Mouse (Mus musculus) small intestine, adult 2 months (tissue): ENCODE measurements around the gene Pacsin1. TPM values are rescaled to one million over a fixed set of nuclear protein-coding genes. Genes with fewer than 3 reads are reported as not detected.

Experiments used
- H3K27ac ChIP-seq: fragments of 200-500 bp; 2 replicates; pipeline ENCODE4 v1.5.1; 2012; ENCODE audit warnings: low read depth, low read length, control low read depth, inconsistent platforms; ENCODE audit not compliant: insufficient read depth
- H3K27me3 ChIP-seq: fragments of 200-500 bp; 2 replicates; pipeline ENCODE4 v1.6.1; 2012; ENCODE audit warnings: mild to moderate bottlenecking, moderate library complexity, low read length, inconsistent platforms; ENCODE audit not compliant: control insufficient read depth, insufficient read depth
- H3K36me3 ChIP-seq: fragments of 200-500 bp; 2 replicates; pipeline ENCODE4 v1.6.1; 2012; ENCODE audit warnings: mild to moderate bottlenecking, low read length, control low read depth, inconsistent platforms; ENCODE audit not compliant: control insufficient read depth, insufficient read depth
- H3K4me1 ChIP-seq: fragments of 200-500 bp; 2 replicates; pipeline ENCODE4 v1.6.1; 2012; ENCODE audit warnings: low read length, inconsistent platforms, mixed read lengths; ENCODE audit not compliant: control insufficient read depth, insufficient read depth, insufficient read length
- H3K4me3 ChIP-seq: fragments of 200-500 bp; 2 replicates; pipeline ENCODE4 v1.5.1; 2012; ENCODE audit warnings: low read depth, mild to moderate bottlenecking, control low read depth, inconsistent platforms, low read length, moderate library complexity
- CTCF ChIP-seq: fragments of 200-500 bp; IDR thresholded peaks from 2 replicates; pipeline ENCODE4 v1.5.1; 2012; ENCODE audit warnings: low read depth, mild to moderate bottlenecking, control low read depth, inconsistent platforms, low read length, moderate library complexity, mixed read lengths; ENCODE audit not compliant: insufficient replicate concordance, insufficient read length; ENCODE audit errors: extremely low read depth
- POLR2A ChIP-seq: fragments of 200-500 bp; IDR thresholded peaks from 2 replicates; pipeline ENCODE4 v1.6.1; 2012; ENCODE audit warnings: low read depth, mild to moderate bottlenecking, control low read depth, inconsistent platforms, low read length, moderate library complexity
- WGBS: fragments of 180-500 bp; shearing (Covaris S2); methylation state at CpG from one replicate; pipeline ENCODE4 v1.1.7; 2018; 5-methylcytosine and 5-hydroxymethylcytosine counted together
- polyA plus RNA-seq: library from polyadenylated mRNA; depleted of rRNA; stranded (reverse); fragments of >200 nt; gene quantifications from 2 replicates; pipeline ENCODE4 v1.2.3, GENCODE M21; 2012; rRNA removed

Pacsin1 gene
- polyA plus RNA-seq, 1 experiment, result 2.2 TPM

DNA sequence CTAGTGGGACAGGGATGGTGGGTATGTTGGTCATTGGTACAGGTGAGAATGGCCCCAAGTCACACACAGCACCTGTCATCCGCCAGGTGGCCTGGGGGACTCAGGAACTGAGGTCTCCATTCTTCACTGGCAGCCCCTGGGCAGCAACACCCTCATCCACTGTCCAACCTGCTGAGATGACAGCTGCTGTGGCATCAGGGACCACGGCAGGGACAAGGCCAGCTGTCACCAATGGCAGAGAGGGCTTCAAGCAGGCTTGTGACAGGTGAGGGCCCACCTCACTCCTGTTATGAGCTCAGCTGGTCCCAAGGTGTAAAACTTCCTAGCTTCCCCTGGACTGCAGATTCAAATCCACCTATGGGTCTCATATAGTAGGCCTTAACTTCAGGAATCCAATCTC lies 92.8 kb downstream of the Pacsin1 start:
- 77% methylated on average over 2 of the region's 2 CpGs for WGBS
- no peak for TF ChIP-seq CTCF
- TF ChIP-seq POLR2A, result no peak

DNA sequence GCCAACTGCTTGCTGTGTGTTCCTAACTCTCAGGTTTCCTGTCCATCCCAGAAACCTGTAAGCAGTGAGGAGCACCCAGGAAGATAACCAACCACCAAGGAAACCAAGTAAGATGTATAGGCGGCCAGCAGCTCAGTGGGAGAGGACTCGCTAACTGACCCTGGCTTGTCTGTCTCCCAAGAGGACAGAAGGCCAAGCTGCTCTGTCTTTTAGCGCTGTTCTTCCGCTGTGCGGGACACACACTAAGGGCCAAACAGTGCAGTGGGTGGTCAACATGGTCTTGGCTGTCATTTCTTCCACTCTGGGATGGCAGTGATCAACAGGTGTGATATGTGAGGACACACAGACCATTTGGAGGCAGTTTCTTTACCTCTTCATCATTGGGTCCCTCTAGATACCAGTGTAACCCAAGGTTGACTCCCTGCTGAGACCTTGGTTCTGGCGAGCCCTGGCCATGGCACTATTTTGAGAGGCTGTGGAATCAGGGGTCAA lies 95.2 kb downstream of the Pacsin1 start:
- 92% methylated on average over 6 of the region's 6 CpGs for WGBS
- TF ChIP-seq POLR2A (no peak), CTCF (no peak)
- Histone ChIP-seq H3K4me3 (no peak overlapping the region), H3K27ac (no peak overlapping the region), H3K27me3 (no peaks in the 10 kb centered on the region), H3K4me1 (no peaks in the 10 kb centered on the region), H3K36me3 (peaks cover 21% of the 10 kb centered on the region)

More for the DNA sequence above, 92.8 kb downstream of the Pacsin1 start:
- Histone ChIP-seq H3K4me3 (no peak overlapping the region), H3K27me3 (no peaks in the 10 kb centered on the region), H3K4me1 (no peaks in the 10 kb centered on the region), H3K36me3 (peaks cover 12% of the 10 kb centered on the region), H3K27ac (no peak overlapping the region)

DNA sequence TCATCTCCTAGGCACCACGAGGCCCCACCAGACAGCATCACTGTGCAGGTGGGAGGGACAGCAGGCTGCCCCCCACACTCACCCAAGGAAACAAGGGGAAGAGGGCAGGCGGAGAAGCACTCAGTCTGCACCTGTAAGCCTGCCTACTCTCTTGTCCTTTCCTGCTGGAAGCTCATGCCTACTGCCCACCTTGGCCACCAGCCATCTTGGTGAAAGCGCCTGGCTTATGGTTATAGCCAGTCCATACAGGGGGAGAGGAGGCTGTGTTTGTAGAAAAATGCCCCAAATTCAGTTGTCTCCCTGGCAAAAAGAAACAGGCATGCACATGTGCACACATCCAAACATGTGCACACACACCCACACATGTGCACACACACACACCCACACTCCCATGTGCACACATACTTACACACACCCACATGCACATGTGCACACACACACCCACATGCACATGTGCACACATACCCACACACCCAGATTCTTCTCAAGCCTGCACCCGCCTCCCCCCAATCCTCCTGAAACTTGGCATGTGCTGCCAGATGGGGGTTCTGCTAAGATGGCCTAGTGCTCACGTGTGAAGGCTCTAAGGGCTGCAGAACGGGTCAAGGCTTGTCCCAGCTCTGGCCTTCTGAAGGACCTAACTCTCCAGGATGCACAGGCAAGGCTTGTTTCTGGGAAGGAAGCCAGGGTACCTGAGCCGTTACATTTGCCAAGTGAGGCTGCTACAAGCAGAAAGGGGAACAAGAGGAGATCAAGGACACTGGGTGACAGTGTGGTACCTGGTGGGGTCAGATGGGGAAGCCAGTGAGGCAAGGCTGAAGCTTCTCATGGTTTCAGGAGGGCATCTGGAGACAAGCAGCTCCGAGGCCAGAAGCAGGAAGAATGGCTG lies 96.2 kb downstream of the Pacsin1 start:
- Histone ChIP-seq H3K4me3 (no peak overlapping the region), H3K36me3 (peaks cover 21% of the 10 kb centered on the region), H3K27me3 (no peaks in the 10 kb centered on the region), H3K4me1 (no peaks in the 10 kb centered on the region), H3K27ac (no peak overlapping the region)
- WGBS, result 83% methylated on average over 8 of the region's 8 CpGs
- TF ChIP-seq CTCF, result no peak
- TF ChIP-seq POLR2A, result no peak

DNA sequence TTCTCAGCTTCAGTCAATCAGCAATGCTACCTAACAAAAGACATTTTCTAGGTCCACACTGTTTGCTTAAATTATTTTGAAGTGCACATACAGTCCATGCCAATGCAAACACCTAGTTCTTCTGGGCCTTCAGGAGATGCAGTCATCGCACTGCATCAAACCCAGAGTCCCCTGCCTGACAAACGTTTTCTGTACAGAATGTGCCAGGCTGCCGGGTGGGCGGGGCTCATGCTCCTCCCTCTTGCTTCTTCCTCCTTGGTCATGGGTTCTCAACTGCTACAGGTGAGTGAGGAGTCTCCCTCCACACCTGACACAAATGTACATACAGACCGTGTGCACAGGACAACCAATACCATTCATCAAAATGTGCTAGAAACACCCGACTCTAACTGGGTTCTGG lies 104.9 kb downstream of the Pacsin1 start:
- Histone ChIP-seq H3K36me3 (peaks cover 10% of the 10 kb centered on the region), H3K4me3 (no peak overlapping the region), H3K4me1 (no peaks in the 10 kb centered on the region), H3K27me3 (no peaks in the 10 kb centered on the region), H3K27ac (no peak overlapping the region)
- TF ChIP-seq POLR2A (no peak), CTCF (no peak)
- 42% methylated on average over 6 of the region's 6 CpGs for WGBS

Other genes with a start within 250 kb of the Pacsin1 start
- gene Grm4, start 134.1 kb upstream of the Pacsin1 start, polyA plus RNA-seq, result 0.88 and 4.1 TPM in 2 replicates
- gene Hmga1, start 99.0 kb upstream of the Pacsin1 start, polyA plus RNA-seq, result 63.0 and 91.0 TPM in 2 replicates
- 21.6 and 34.7 TPM in 2 replicates for gene AI413582, start 89.8 kb upstream of the Pacsin1 start, polyA plus RNA-seq
- 26.8 and 58.9 TPM in 2 replicates for gene Nudt3, start 32.0 kb upstream of the Pacsin1 start, polyA plus RNA-seq
- gene RPS10-NUDT3, start 20.3 kb upstream of the Pacsin1 start, polyA plus RNA-seq, result not detected in 2 replicates
- gene Rps10, start 18.8 kb upstream of the Pacsin1 start, polyA plus RNA-seq, result 1,015 and 1,308 TPM in 2 replicates
- 43.8 and 57.5 TPM in 2 replicates for gene Spdef, start 73.4 kb downstream of the Pacsin1 start, polyA plus RNA-seq
- gene D17Wsu92e, start 165.1 kb downstream of the Pacsin1 start, polyA plus RNA-seq, result 45.6 and 89.6 TPM in 2 replicates
- gene Snrpc, start 182.6 kb downstream of the Pacsin1 start, polyA plus RNA-seq, result 60.8 and 108 TPM in 2 replicates
- 1.8 TPM in 2 replicates for gene Uhrf1bp1, start 200.9 kb downstream of the Pacsin1 start, polyA plus RNA-seq